Mouse (Mus musculus) cerebellum, postnatal 4 days (tissue): ENCODE results near the gene Gm10645.
A peak's percentile ranks its signal among the peaks of the same experiment; 100 is the strongest.

Source experiments
- DNase-seq, 2 experiments: peaks; one replicate each; pipeline ENCODE4 v3.0.0; 2022; ENCODE audit warnings: low spot score in 2 of 2, mixed read lengths in 1 of 2

Gene Gm10645

GRCm38 (mm10) chr8:83169127-83169526 is 3.2 kb upstream of the Gm10645 start:
- DNase-seq = no peak

GRCm38 (mm10) chr8:83167932-83168331 is 2.0 kb upstream of the Gm10645 start:
- no peak for DNase-seq

- DNase-seq = peak; percentile 38 to 67
Observed at GRCm38 (mm10) chr8:83165235-83165930, 587 bp downstream of the Gm10645 start, which contains the start of gene Tbc1d9. Gene Tbc1d9, plus strand, starts transcription at chr8:83165352.

- no peak for DNase-seq
Observed at GRCm38 (mm10) chr8:83160613-83161012, 5.4 kb downstream of the Gm10645 start.

- no peak for DNase-seq
Observed at GRCm38 (mm10) chr8:83159615-83160014, 6.4 kb downstream of the Gm10645 start.

GRCm38 (mm10) chr8:83158971-83159370 is 7.0 kb downstream of the Gm10645 start:
- DNase-seq = no peak

- DNase-seq = no peak
Observed at GRCm38 (mm10) chr8:83155110-83155509, 10.9 kb downstream of the Gm10645 start.

- DNase-seq = no peak
Observed at GRCm38 (mm10) chr8:83152470-83152869, 13.5 kb downstream of the Gm10645 start.

GRCm38 (mm10) chr8:83152055-83152454 is 13.9 kb downstream of the Gm10645 start:
- DNase-seq = no peak

- no peak for DNase-seq
Observed at GRCm38 (mm10) chr8:83149124-83149523, 16.8 kb downstream of the Gm10645 start.

- DNase-seq = no peak
Observed at GRCm38 (mm10) chr8:83145421-83145820, 20.5 kb downstream of the Gm10645 start.

GRCm38 (mm10) chr8:83144601-83145000 is 21.4 kb downstream of the Gm10645 start:
- DNase-seq = no peak

- no peak for DNase-seq
Observed at GRCm38 (mm10) chr8:83141358-83141757, 24.6 kb downstream of the Gm10645 start.

GRCm38 (mm10) chr8:83140701-83141111 is 25.3 kb downstream of the Gm10645 start:
- no peak for DNase-seq

GRCm38 (mm10) chr8:83140068-83140467 is 25.9 kb downstream of the Gm10645 start:
- DNase-seq = no peak

- no peak for DNase-seq
Observed at GRCm38 (mm10) chr8:83135086-83135485, 30.9 kb downstream of the Gm10645 start.
